19 mouse cellular contexts compared by ENCODE assay signal in genomic region chr8:71645510-71645909, GRCm38 (mm10). TPM values are rescaled to one million over a fixed set of nuclear protein-coding genes. Genes with fewer than 3 reads are reported as not detected.
"Had no signal": no experiment of that assay in that cellular context is flagged by ENCODE, and none has a peak within 500 bp of the region (broad histone marks: within the 10 kb centered on the region; RNA-seq: fewer than 3 reads in every experiment).

No protein-coding gene starts in this region.

- H3K9me3 ChIP-seq: liver, embryonic 13.5 days; liver, embryonic 15.5 days; megakaryocyte, embryonic 14.5 days; midbrain, embryonic 13.5 days; midbrain, embryonic 15.5 days; neural tube, embryonic 12.5 days; stomach, embryonic 15.5 days had no signal

- H3K4me3 ChIP-seq: liver, embryonic 13.5 days; liver, embryonic 15.5 days; megakaryocyte, embryonic 14.5 days; midbrain, embryonic 13.5 days; midbrain, embryonic 15.5 days; neural tube, embryonic 12.5 days; stomach, embryonic 15.5 days had no signal

- H3K4me1 ChIP-seq: liver, embryonic 13.5 days; liver, embryonic 15.5 days; midbrain, embryonic 13.5 days; midbrain, embryonic 15.5 days; neural tube, embryonic 12.5 days; stomach, embryonic 15.5 days had no signal

- H3K36me3 ChIP-seq: liver, embryonic 13.5 days; liver, embryonic 15.5 days; stomach, embryonic 15.5 days had no signal

- H3K9ac ChIP-seq: liver, embryonic 13.5 days; liver, embryonic 15.5 days; liver, postnatal 0 days; lung, embryonic 14.5 days; midbrain, embryonic 13.5 days; midbrain, embryonic 15.5 days; neural tube, embryonic 12.5 days; stomach, embryonic 15.5 days had no signal

- H3K27ac ChIP-seq: liver, embryonic 13.5 days; liver, embryonic 15.5 days; macrophage; midbrain, embryonic 13.5 days; midbrain, embryonic 15.5 days; neural tube, embryonic 12.5 days; stomach, embryonic 15.5 days; stomach, postnatal 0 days had no signal

- H3K4me2 ChIP-seq: liver, embryonic 13.5 days; liver, embryonic 15.5 days; lung, embryonic 14.5 days; midbrain, embryonic 11.5 days; midbrain, embryonic 13.5 days; midbrain, embryonic 15.5 days; neural tube, embryonic 12.5 days; stomach, embryonic 15.5 days had no signal

- DNase-seq: liver, embryonic 13.5 days; liver, postnatal 0 days; lung, embryonic 14.5 days; lung, postnatal 14 days; right cerebral cortex, postnatal 14 days; thymus, adult 2 months; thymus, postnatal 25 days; thymus, postnatal 4 days had no signal

- H3K27me3 ChIP-seq: liver, embryonic 15.5 days; midbrain, embryonic 13.5 days; midbrain, embryonic 15.5 days; neural tube, embryonic 12.5 days; stomach, embryonic 15.5 days had no signal

- ATAC-seq: liver, postnatal 0 days; midbrain, embryonic 13.5 days; midbrain, embryonic 15.5 days had no signal

RNA-seq across cellular contexts. Expression of gene Insl3, which starts 43.5 kb away (rescaled TPM):
- total RNA-seq: midbrain, postnatal 0 days; monocyte, adult 5-6 weeks had no signal
- polyA plus RNA-seq: neural tube, embryonic 12.5 days had no signal
